Mouse (Mus musculus): ENCODE measurements at regions not wholly inside any gene's neighbourhood (a gene's known extent, or its start where the extent isn't known, plus 50 kb on each side); places are given as distances from the start of the nearest gene placed in this dataset.
A peak's percentile ranks its signal among the peaks of the same experiment; 100 is the strongest.

DNA sequence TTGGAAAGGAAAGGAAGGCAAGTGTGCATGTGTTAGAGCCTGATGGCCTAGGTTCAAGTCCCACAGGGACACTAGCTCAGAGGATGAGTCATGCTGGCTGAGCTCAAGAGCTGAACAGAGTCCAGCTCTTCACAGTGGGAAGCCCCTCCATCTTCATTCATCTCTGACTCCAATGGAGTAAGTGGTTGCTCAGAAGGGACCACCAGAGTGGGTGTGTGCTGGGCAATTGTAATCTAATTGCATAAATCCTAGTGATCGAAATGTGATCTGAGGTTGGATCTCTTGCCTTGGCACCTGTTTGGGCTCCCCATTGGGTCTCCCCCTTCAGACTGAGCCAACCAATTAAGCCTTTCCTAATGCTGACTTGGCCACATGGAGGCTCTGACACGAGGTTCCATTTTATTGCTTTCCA is 359.5 kb downstream of the Rab28 start:
- ATAC-seq (ENCODE audit: low FRiP score, low read depth), result no peak; the same call in 1 of the 2 replicates
- no peaks in the 10 kb centered on the region for H3K9me3 ChIP-seq
- no peak overlapping the region for H3K4me3 ChIP-seq
- H3K27ac ChIP-seq, result no peak overlapping the region
- no peaks in the 10 kb centered on the region for H3K27me3 ChIP-seq
- WGBS, result 58% methylated on average over 2 of the region's 2 CpGs
- no peak overlapping the region for H3K9ac ChIP-seq
- no peaks in the 10 kb centered on the region for H3K4me1 ChIP-seq
- H3K4me2 ChIP-seq (replicated peaks), result no peak overlapping the region
- H3K36me3 ChIP-seq, result no peaks in the 10 kb centered on the region

- no peak overlapping the region for H3K4me3 ChIP-seq
- no peaks in the 10 kb centered on the region for H3K36me3 ChIP-seq
- no peak overlapping the region for H3K27ac ChIP-seq
- H3K9me3 ChIP-seq, result no peaks in the 10 kb centered on the region
- no peak overlapping the region for H3K9ac ChIP-seq
- H3K27me3 ChIP-seq, result no peaks in the 10 kb centered on the region
- 88% methylated on average over 3 of the region's 3 CpGs for WGBS
- no peak for ATAC-seq (ENCODE audit: low FRiP score, low read depth)
- no peaks in the 10 kb centered on the region for H3K4me1 ChIP-seq
- no peak overlapping the region for H3K4me2 ChIP-seq (replicated peaks)
These were observed 360.5 kb downstream of the Rab28 start for GRCm38 (mm10) chr5:41347416-41347815.

- H3K27ac ChIP-seq, result no peak overlapping the region
- no peak overlapping the region for H3K9ac ChIP-seq
- H3K27me3 ChIP-seq, result no peaks in the 10 kb centered on the region
- no peak for ATAC-seq (ENCODE audit: low FRiP score, low read depth)
- H3K4me2 ChIP-seq (replicated peaks), result no peak overlapping the region
- H3K4me3 ChIP-seq, result no peak overlapping the region
- H3K36me3 ChIP-seq, result no peaks in the 10 kb centered on the region
- no peaks in the 10 kb centered on the region for H3K4me1 ChIP-seq
- H3K9me3 ChIP-seq, result no peaks in the 10 kb centered on the region
- WGBS, result 91% methylated on average over 1 of the region's 1 CpGs
These were observed 367.4 kb downstream of the Rab28 start for GRCm38 (mm10) chr5:41340581-41340980.

DNA sequence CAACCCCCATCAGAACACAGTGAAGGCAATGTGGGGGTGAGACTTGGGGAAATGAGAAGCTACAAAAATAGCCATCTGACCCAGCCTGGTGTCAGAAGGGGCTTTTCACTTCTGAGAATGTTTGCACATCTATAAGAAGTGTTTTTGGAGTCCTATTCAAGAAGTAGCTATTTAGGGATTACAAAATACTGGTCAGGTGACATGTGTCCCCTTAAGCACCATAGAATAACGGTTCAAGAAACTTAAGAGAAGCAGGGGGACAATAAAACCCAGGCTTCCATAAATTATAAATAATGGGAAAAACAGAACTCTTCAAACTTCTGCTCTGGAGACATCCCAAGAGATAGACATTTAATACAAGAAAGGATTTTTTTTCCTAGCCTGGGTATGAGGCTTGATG is 411.5 kb downstream of the Rab28 start:
- no peak overlapping the region for H3K4me3 ChIP-seq
- no peaks in the 10 kb centered on the region for H3K36me3 ChIP-seq
- no peak overlapping the region for H3K27ac ChIP-seq
- peaks cover 14% of the 10 kb centered on the region for H3K4me1 ChIP-seq
- no peak overlapping the region for H3K4me2 ChIP-seq (replicated peaks)
- peak; percentile 72 for ATAC-seq (ENCODE audit: low FRiP score, low read depth)
- WGBS, result 22% methylated on average over 1 of the region's 1 CpGs
- no peak overlapping the region for H3K9ac ChIP-seq
- H3K9me3 ChIP-seq, result no peaks in the 10 kb centered on the region
- peaks cover 7% of the 10 kb centered on the region; the same call in 1 of the 2 replicates for H3K27me3 ChIP-seq

GRCm38 (mm10) chr5:41266731-41267130 is 441.2 kb downstream of the Rab28 start:
- no peak overlapping the region for H3K9ac ChIP-seq
- ATAC-seq (ENCODE audit: low FRiP score, low read depth), result no peak
- no peaks in the 10 kb centered on the region for H3K27me3 ChIP-seq
- H3K4me3 ChIP-seq, result no peak overlapping the region
- H3K4me1 ChIP-seq, result no peaks in the 10 kb centered on the region
- no peaks in the 10 kb centered on the region for H3K9me3 ChIP-seq
- no peak overlapping the region for H3K4me2 ChIP-seq (replicated peaks)
- H3K27ac ChIP-seq, result no peak overlapping the region
- H3K36me3 ChIP-seq, result no peaks in the 10 kb centered on the region

DNA sequence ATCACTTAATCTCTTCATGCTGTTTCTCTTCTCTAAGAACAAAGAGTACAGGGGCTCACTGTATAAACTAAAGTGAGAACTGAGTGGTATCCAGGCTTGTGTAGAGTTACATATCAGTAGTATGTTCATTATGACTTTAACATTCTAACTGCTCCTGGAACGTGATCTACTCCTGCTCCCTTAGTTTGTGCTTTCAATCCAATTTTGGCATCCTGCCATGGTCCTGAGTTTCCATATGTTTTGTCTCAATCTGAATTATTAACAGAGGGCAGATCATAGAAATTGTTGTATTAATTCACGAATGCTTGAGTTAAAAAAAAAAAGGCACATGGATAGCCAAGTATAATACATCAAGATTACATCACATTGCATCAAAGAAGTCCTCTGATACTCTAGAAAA is 441.6 kb downstream of the Rab28 start:
- WGBS, result 32% methylated on average over 2 of the region's 2 CpGs

DNA sequence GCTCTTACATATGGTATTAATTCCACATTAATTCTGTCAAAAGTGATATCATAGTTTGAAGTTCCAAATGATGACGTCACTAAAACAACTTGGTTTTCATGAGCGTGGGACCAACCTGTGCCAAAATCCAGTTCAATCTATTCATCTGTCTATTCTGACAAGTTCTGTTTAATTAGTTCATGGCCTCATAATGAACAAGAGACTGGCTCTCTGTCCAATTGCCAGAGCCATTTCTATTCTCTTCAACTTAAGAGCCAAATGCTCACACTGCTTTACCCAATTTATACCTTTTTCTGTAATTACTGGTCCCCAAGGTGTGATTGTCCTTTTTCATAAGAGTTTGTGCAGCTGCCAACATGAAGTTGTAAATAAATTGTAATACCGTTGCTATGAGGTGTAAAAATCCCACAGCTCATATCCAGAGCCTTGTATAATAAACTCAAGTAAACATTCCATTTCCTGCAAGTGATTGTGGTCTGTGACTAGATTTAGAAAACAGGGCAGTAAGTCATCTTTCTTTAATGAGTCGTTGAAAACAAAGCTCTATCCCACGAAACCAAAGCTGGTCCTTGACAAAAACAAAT is 446.2 kb downstream of the Rab28 start:
- H3K9me3 ChIP-seq, result no peaks in the 10 kb centered on the region
- WGBS, result 42% methylated on average over 5 of the region's 5 CpGs
- H3K27me3 ChIP-seq, result no peaks in the 10 kb centered on the region
- ATAC-seq (ENCODE audit: low FRiP score, low read depth), result peak; percentile 75; the same call in 1 of the 2 replicates
- no peak overlapping the region for H3K27ac ChIP-seq
- H3K4me1 ChIP-seq, result no peaks in the 10 kb centered on the region
- H3K4me3 ChIP-seq, result no peak overlapping the region
- H3K4me2 ChIP-seq (replicated peaks), result no peak overlapping the region
- no peaks in the 10 kb centered on the region for H3K36me3 ChIP-seq
- H3K9ac ChIP-seq, result no peak overlapping the region

More for the DNA sequence above, 441.6 kb downstream of the Rab28 start:
- no peaks in the 10 kb centered on the region for H3K27me3 ChIP-seq
- ATAC-seq (ENCODE audit: low FRiP score, low read depth), result no peak
- H3K4me1 ChIP-seq, result no peaks in the 10 kb centered on the region
- H3K9me3 ChIP-seq, result no peaks in the 10 kb centered on the region
- H3K9ac ChIP-seq, result no peak overlapping the region
- no peak overlapping the region for H3K4me3 ChIP-seq
- no peaks in the 10 kb centered on the region for H3K36me3 ChIP-seq
- H3K27ac ChIP-seq, result no peak overlapping the region
- H3K4me2 ChIP-seq (replicated peaks), result no peak overlapping the region

All from limb, embryonic 13.5 days (tissue).